Mouse (Mus musculus): ENCODE results near the gene Elovl6.

DNA sequence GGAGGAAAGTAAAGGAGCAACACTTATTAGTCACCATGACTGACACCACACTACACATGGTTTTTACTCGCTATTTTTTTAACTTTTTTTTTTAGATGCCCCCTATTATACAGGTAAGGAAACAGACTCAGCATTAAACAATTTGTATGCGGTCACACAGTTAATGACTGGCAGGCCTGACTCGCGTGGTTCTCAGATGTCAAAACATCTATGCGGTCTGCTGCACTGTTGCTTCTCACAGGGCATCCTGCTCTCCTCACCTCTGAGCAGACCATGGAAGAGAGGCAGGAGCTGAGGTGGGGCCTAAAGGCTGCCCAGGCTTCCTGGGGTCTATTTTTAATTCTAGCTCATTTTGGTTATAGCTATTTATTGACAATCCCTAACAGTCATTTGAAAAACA lies 155.3 kb downstream of the Elovl6 start:
- TF ChIP-seq CTCF (IDR thresholded peaks at IDR 0.05; ENCODE audit: extremely low read depth, insufficient read depth, insufficient read length, insufficient replicate concordance) (no peak), POLR2A (IDR thresholded peaks at IDR 0.05; ENCODE audit: low read depth, low read length) (no peak)
